Mouse (Mus musculus) thymus, adult 2 months (tissue): ENCODE measurements around the gene Krtap1-3.

Experiments used
- CTCF ChIP-seq: fragments of 200-500 bp; IDR thresholded peaks from 2 replicates; pipeline ENCODE4 v1.5.1; 2012; ENCODE audit warnings: mild to moderate bottlenecking, control low read depth, low read length, moderate library complexity, borderline replicate concordance; ENCODE audit not compliant: control insufficient read depth, poor library complexity, insufficient read depth; ENCODE audit errors: extremely low read depth
- POLR2A ChIP-seq: fragments of 200-500 bp; IDR thresholded peaks from 2 replicates; pipeline ENCODE4 v1.6.1; 2012; ENCODE audit warnings: mild to moderate bottlenecking, low read length, control low read depth, moderate library complexity; ENCODE audit not compliant: control insufficient read depth, poor library complexity, insufficient read depth; ENCODE audit errors: extremely low read depth

- TF ChIP-seq CTCF (no peak), POLR2A (no peak)
Measured at GRCm38 (mm10) chr11:99628138-99628537, 37.0 kb upstream of the Krtap1-3 start, which contains the start of gene Krtap4-1.
